Mouse (Mus musculus): Measurements from ENCODE around the gene Olfr620. TPM values are rescaled to one million over a fixed set of nuclear protein-coding genes. Genes with fewer than 3 reads are reported as not detected.

Gene Olfr620
- not detected in 2 replicates for polyA plus RNA-seq (2012; rRNA removed; ENCODE audit: low replicate concordance)

DNA sequence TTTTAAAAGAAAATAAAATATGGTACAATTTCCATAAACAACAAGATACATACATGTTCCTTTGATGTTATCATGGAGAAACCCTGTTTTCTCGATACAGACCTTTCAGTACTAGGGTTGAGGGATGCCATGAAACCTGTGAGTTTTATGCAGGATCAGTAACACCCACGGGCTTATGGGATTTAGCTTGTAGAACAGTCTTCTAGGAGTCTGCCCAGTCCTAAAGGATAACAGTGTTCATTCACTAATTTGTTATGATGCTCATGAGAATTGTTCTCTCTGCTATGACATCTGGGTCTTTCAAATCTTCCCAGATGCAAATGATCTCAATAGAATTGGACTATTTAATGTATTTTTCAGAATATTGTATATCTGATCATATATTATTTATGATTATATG lies at the start of gene Olfr620:
Gene Olfr620, minus strand, starts transcription at position 101 of the 400 bp plus-strand sequence.

DNA sequence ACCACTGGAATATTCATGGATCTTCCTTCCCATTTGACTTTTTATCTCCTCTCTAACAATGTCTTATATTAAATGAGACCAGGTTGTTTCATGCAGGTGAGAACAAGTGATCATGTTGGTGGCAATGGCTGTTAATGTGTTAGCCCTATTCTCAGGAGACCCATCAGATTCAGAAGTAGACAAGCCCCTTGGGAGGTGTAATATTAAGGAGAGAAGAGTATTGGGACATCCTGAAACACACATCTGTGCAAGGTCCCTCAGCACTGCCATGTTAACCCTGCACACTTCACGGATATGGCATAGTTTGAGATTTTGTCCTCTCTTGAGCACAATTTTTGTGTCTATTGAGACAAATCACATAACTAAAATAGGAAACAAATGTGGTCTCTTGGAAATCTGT lies 30.3 kb upstream of the Olfr620 start, which contains the start of gene Olfr622:
Gene Olfr622, minus strand, starts transcription at position 101 of the 400 bp plus-strand sequence.

GRCm38 (mm10) chr7:103600275-103600674 lies 12.1 kb downstream of the Olfr620 start, which contains the start of gene Olfr619:
TSS of gene Olfr619 (plus strand) at chr7:103600575.

GRCm38 (mm10) chr7:103589803-103590202 lies 22.5 kb downstream of the Olfr620 start, which contains the start of gene Olfr618:
TSS of gene Olfr618 (plus strand) at chr7:103590103.

DNA sequence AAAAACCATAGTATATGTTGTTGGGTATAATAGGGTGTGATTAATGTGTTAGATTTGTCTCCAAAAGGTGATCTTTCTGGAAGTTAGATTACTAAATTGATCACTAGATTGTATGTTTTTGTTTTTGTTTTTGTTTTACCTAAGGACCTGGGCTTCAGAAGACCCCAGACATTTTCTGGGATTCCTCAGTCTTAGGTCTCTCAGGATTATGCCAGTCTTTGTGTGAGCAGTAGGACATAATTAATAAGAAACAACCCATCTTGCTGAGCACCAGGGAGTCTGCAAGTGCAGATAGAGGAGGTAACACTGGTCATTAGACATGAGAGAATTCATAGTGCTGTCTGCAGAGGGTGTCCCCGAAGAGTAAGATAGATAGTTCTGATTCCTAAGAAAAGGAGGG lies 39.6 kb downstream of the Olfr620 start, which contains the start of gene Olfr617:
Gene Olfr617, plus strand, starts transcription at position 301 of the 400 bp plus-strand sequence.

DNA sequence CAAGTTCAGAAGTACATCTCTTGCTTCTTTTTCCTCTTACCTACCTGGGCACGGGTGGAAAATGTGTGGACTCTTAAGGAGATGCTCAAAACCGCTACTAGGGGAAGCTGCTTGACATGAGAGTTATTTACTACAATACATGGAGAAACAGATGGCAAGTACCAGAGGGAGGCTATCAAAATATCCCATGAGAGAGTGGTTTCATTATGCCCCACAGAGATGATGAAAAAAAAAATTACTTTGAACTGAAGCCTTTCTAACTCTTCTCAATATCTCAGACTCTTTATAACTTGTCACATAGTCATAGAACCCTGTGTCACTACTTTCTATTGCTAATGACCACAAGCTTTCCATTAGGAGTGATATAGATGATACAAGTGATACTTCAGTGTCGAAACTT lies 43.3 kb downstream of the Olfr620 start, which contains the start of gene Olfr616:
Gene Olfr616, minus strand, starts transcription at position 101 of the 400 bp plus-strand sequence.

DNA sequence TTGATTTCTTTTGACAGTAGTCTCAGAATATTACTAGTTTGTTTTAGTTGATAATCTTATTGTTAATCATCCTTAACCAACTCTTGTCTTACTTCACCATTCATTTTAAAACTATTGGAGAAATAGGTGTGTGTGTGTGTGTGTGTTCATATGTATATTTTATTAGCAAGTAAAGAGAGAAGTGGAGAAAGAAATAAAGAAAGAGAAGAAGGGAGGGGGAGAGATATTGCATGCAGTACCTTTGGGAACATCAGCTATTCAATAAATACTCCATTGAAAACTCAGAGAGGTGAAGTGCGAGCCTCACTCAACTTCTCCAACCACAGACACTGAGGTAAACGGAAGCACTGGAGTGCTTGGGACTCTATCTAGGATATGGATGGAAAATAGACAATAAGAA lies 56.6 kb downstream of the Olfr620 start, which contains the start of gene Olfr615:
Gene Olfr615, plus strand, starts transcription at position 301 of the 400 bp plus-strand sequence.

Other genes starting within 250 kb of the Olfr620 start
- gene Olfr601, start 249.9 kb downstream of the Olfr620 start, polyA plus RNA-seq (2012; rRNA removed; ENCODE audit: low replicate concordance): not detected in 2 replicates
- gene Olfr603, start 226.4 kb downstream of the Olfr620 start, polyA plus RNA-seq (2012; rRNA removed; ENCODE audit: low replicate concordance): not detected in 2 replicates
- not detected in 2 replicates for gene Usp17lc, start 197.5 kb downstream of the Olfr620 start, polyA plus RNA-seq (2012; rRNA removed; ENCODE audit: low replicate concordance)
- not detected in 2 replicates for gene Olfr605, start 167.1 kb downstream of the Olfr620 start, polyA plus RNA-seq (2012; rRNA removed; ENCODE audit: low replicate concordance)
- not detected in 2 replicates for gene Olfr606, start 163.5 kb downstream of the Olfr620 start, polyA plus RNA-seq (2012; rRNA removed; ENCODE audit: low replicate concordance)
- gene Olfr607, start 148.4 kb downstream of the Olfr620 start, polyA plus RNA-seq (2012; rRNA removed; ENCODE audit: low replicate concordance): not detected in 2 replicates
- gene Olfr608, start 142.7 kb downstream of the Olfr620 start, polyA plus RNA-seq (2012; rRNA removed; ENCODE audit: low replicate concordance): not detected in 2 replicates
- not detected in 2 replicates for gene Olfr609, start 114.5 kb downstream of the Olfr620 start, polyA plus RNA-seq (2012; rRNA removed; ENCODE audit: low replicate concordance)
- gene Olfr610, start 100.4 kb downstream of the Olfr620 start, polyA plus RNA-seq (2012; rRNA removed; ENCODE audit: low replicate concordance): not detected in 2 replicates
- gene Olfr611, start 91.7 kb downstream of the Olfr620 start, polyA plus RNA-seq (2012; rRNA removed; ENCODE audit: low replicate concordance): not detected in 2 replicates
- not detected in 2 replicates for gene Olfr612, start 69.8 kb downstream of the Olfr620 start, polyA plus RNA-seq (2012; rRNA removed; ENCODE audit: low replicate concordance)
- gene Olfr613, start 64.5 kb downstream of the Olfr620 start, polyA plus RNA-seq (2012; rRNA removed; ENCODE audit: low replicate concordance): not detected in 2 replicates
- gene Olfr615, start 56.5 kb downstream of the Olfr620 start, polyA plus RNA-seq (2012; rRNA removed; ENCODE audit: low replicate concordance): not detected in 2 replicates
- gene Olfr616, start 43.4 kb downstream of the Olfr620 start, polyA plus RNA-seq (2012; rRNA removed; ENCODE audit: low replicate concordance): not detected in 2 replicates
- not detected in 2 replicates for gene Olfr617, start 39.5 kb downstream of the Olfr620 start, polyA plus RNA-seq (2012; rRNA removed; ENCODE audit: low replicate concordance)
- not detected in 2 replicates for gene Olfr618, start 22.4 kb downstream of the Olfr620 start, polyA plus RNA-seq (2012; rRNA removed; ENCODE audit: low replicate concordance)
- gene Olfr619, start 12.0 kb downstream of the Olfr620 start, polyA plus RNA-seq (2012; rRNA removed; ENCODE audit: low replicate concordance): not detected in 2 replicates
- not detected in 2 replicates for gene Olfr622, start 30.2 kb upstream of the Olfr620 start, polyA plus RNA-seq (2012; rRNA removed; ENCODE audit: low replicate concordance)
- not detected in 2 replicates for gene Olfr623, start 51.2 kb upstream of the Olfr620 start, polyA plus RNA-seq (2012; rRNA removed; ENCODE audit: low replicate concordance)
- gene Olfr624, start 58.7 kb upstream of the Olfr620 start, polyA plus RNA-seq (2012; rRNA removed; ENCODE audit: low replicate concordance): not detected in 2 replicates
- gene Olfr625-ps1, start 70.2 kb upstream of the Olfr620 start, polyA plus RNA-seq (2012; rRNA removed; ENCODE audit: low replicate concordance): not detected in 2 replicates
- not detected in 2 replicates for gene Olfr243, start 102.1 kb upstream of the Olfr620 start, polyA plus RNA-seq (2012; rRNA removed; ENCODE audit: low replicate concordance)
- not detected in 2 replicates for gene Olfr628, start 117.8 kb upstream of the Olfr620 start, polyA plus RNA-seq (2012; rRNA removed; ENCODE audit: low replicate concordance)
- gene Olfr629, start 132.4 kb upstream of the Olfr620 start, polyA plus RNA-seq (2012; rRNA removed; ENCODE audit: low replicate concordance): not detected in 2 replicates
- gene Olfr630, start 144.8 kb upstream of the Olfr620 start, polyA plus RNA-seq (2012; rRNA removed; ENCODE audit: low replicate concordance): not detected in 2 replicates
- not detected in 2 replicates for gene Olfr69, start 159.1 kb upstream of the Olfr620 start, polyA plus RNA-seq (2012; rRNA removed; ENCODE audit: low replicate concordance)
- gene Olfr68, start 167.2 kb upstream of the Olfr620 start, polyA plus RNA-seq (2012; rRNA removed; ENCODE audit: low replicate concordance): not detected in 2 replicates
- not detected in 2 replicates for gene Olfr67, start 179.3 kb upstream of the Olfr620 start, polyA plus RNA-seq (2012; rRNA removed; ENCODE audit: low replicate concordance)
- 34.6 and 126 TPM in 2 replicates for gene Hbb-bt, start 201.5 kb upstream of the Olfr620 start, polyA plus RNA-seq (2012; rRNA removed; ENCODE audit: low replicate concordance)
- gene Hbb-bs, start 215.6 kb upstream of the Olfr620 start, polyA plus RNA-seq (2012; rRNA removed; ENCODE audit: low replicate concordance): 335 and 1,183 TPM in 2 replicates
- gene Hbb-bh2, start 228.0 kb upstream of the Olfr620 start, polyA plus RNA-seq (2012; rRNA removed; ENCODE audit: low replicate concordance): not detected in 2 replicates
- not detected in 2 replicates for gene Hbb-bh1, start 230.6 kb upstream of the Olfr620 start, polyA plus RNA-seq (2012; rRNA removed; ENCODE audit: low replicate concordance)
- not detected in 2 replicates for gene Hbb-y, start 240.7 kb upstream of the Olfr620 start, polyA plus RNA-seq (2012; rRNA removed; ENCODE audit: low replicate concordance)